Mouse (Mus musculus): ENCODE data around the gene Hoxc11. TPM values are rescaled to one million over a fixed set of nuclear protein-coding genes. Genes with fewer than 3 reads are reported as not detected.

The Hoxc11 gene
- polyA plus RNA-seq, 1 experiment: 34.6 TPM

GRCm38 (mm10) chr15:102976171-102976570 is 21.9 kb downstream of the Hoxc11 start, which contains the start of gene Hoxc9:
Gene Hoxc9, plus strand, starts transcription at chr15:102976439.
- Histone ChIP-seq H3ac (ENCODE audit: control insufficient read depth, insufficient read length, low read depth) (peak within 1 kb of the TSS; percentile 94), H3K79me2 (ENCODE audit: control insufficient read depth, insufficient read depth) (peaks cover 100% of the 10 kb centered on the region), H3K79me3 (ENCODE audit: low read depth) (peaks cover 93% of the 10 kb centered on the region), H3K4me3 (ENCODE audit: insufficient read depth, poor library complexity, severe bottlenecking) (peak within 1 kb of the TSS; percentile 52), H3K27me3 (ENCODE audit: control insufficient read depth, insufficient read depth, insufficient read length) (no peaks in the 10 kb centered on the region), H3K36me3 (ENCODE audit: control insufficient read depth, insufficient read depth) (peaks cover 12% of the 10 kb centered on the region)
- no peak for TF ChIP-seq MYOD1 (IDR thresholded peaks at IDR 0.05; ENCODE audit: control insufficient read depth, insufficient read length, low read depth)
- TF ChIP-seq USF1 (IDR thresholded peaks at IDR 0.05; ENCODE audit: low read depth): no peak
- TF ChIP-seq CEBPB (IDR thresholded peaks at IDR 0.05; ENCODE audit: low read depth): no peak
- no peak for TF ChIP-seq MAX (IDR thresholded peaks at IDR 0.05)
- TF ChIP-seq FOSL1 (IDR thresholded peaks at IDR 0.05; ENCODE audit: insufficient read depth, low read length, poor library complexity, severe bottlenecking): no peak
- TF ChIP-seq CTCF (IDR thresholded peaks at IDR 0.05; ENCODE audit: control insufficient read depth, insufficient read depth, insufficient read length): no peak
- TF ChIP-seq MYOG (IDR thresholded peaks at IDR 0.05; ENCODE audit: control insufficient read depth, extremely low read depth, insufficient read length): no peak

GRCm38 (mm10) chr15:102976631-102977422 is 22.6 kb downstream of the Hoxc11 start:
- Histone ChIP-seq H3K36me3 (ENCODE audit: control insufficient read depth, insufficient read depth) (peaks cover 12% of the 10 kb centered on the region), H3ac (ENCODE audit: control insufficient read depth, insufficient read length, low read depth) (peak overlapping the region; percentile 94)
- TF ChIP-seq FOSL1 (IDR thresholded peaks at IDR 0.05; ENCODE audit: insufficient read depth, low read length, poor library complexity, severe bottlenecking) (no peak), MAX (IDR thresholded peaks at IDR 0.05) (no peak), CTCF (IDR thresholded peaks at IDR 0.05; ENCODE audit: control insufficient read depth, insufficient read depth, insufficient read length) (no peak), MYOG (IDR thresholded peaks at IDR 0.05; ENCODE audit: control insufficient read depth, extremely low read depth, insufficient read length) (no peak), CEBPB (IDR thresholded peaks at IDR 0.05; ENCODE audit: low read depth) (no peak), USF1 (IDR thresholded peaks at IDR 0.05; ENCODE audit: low read depth) (no peak), MYOD1 (IDR thresholded peaks at IDR 0.05; ENCODE audit: control insufficient read depth, insufficient read length, low read depth) (no peak)

GRCm38 (mm10) chr15:102977423-102977974 is 23.3 kb downstream of the Hoxc11 start:
- Histone ChIP-seq H3K36me3 (ENCODE audit: control insufficient read depth, insufficient read depth) (peaks cover 7% of the 10 kb centered on the region), H3K27me3 (ENCODE audit: control insufficient read depth, insufficient read depth, insufficient read length) (no peaks in the 10 kb centered on the region), H3ac (ENCODE audit: control insufficient read depth, insufficient read length, low read depth) (peak overlapping the region; percentile 94), H3K79me2 (ENCODE audit: control insufficient read depth, insufficient read depth) (peaks cover 100% of the 10 kb centered on the region), H3K79me3 (ENCODE audit: low read depth) (peaks cover 90% of the 10 kb centered on the region), H3K4me3 (ENCODE audit: insufficient read depth, poor library complexity, severe bottlenecking) (peak overlapping the region; percentile 52)
- TF ChIP-seq MAX (IDR thresholded peaks at IDR 0.05) (peak; percentile 4), MYOD1 (IDR thresholded peaks at IDR 0.05; ENCODE audit: control insufficient read depth, insufficient read length, low read depth) (no peak)

More at GRCm38 (mm10) chr15:102976631-102977422, 22.6 kb downstream of the Hoxc11 start:
- H3K79me2 ChIP-seq (ENCODE audit: control insufficient read depth, insufficient read depth): peaks cover 100% of the 10 kb centered on the region
- peaks cover 91% of the 10 kb centered on the region for H3K79me3 ChIP-seq (ENCODE audit: low read depth)
- no peaks in the 10 kb centered on the region for H3K27me3 ChIP-seq (ENCODE audit: control insufficient read depth, insufficient read depth, insufficient read length)
- H3K4me3 ChIP-seq (ENCODE audit: insufficient read depth, poor library complexity, severe bottlenecking): peak overlapping the region; percentile 52

- Histone ChIP-seq H3K79me2 (ENCODE audit: control insufficient read depth, insufficient read depth) (peaks cover 100% of the 10 kb centered on the region), H3K79me3 (ENCODE audit: low read depth) (peaks cover 88% of the 10 kb centered on the region), H3K27me3 (ENCODE audit: control insufficient read depth, insufficient read depth, insufficient read length) (no peaks in the 10 kb centered on the region), H3ac (ENCODE audit: control insufficient read depth, insufficient read length, low read depth) (peak overlapping the region; percentile 28), H3K36me3 (ENCODE audit: control insufficient read depth, insufficient read depth) (peaks cover under 1% of the 10 kb centered on the region), H3K4me3 (ENCODE audit: insufficient read depth, poor library complexity, severe bottlenecking) (peak overlapping the region; percentile 8)
- no peak for TF ChIP-seq MYOD1 (IDR thresholded peaks at IDR 0.05; ENCODE audit: control insufficient read depth, insufficient read length, low read depth)
- TF ChIP-seq FOSL1 (IDR thresholded peaks at IDR 0.05; ENCODE audit: insufficient read depth, low read length, poor library complexity, severe bottlenecking): no peak
- TF ChIP-seq USF1 (IDR thresholded peaks at IDR 0.05; ENCODE audit: low read depth): no peak
- TF ChIP-seq MYOG (IDR thresholded peaks at IDR 0.05; ENCODE audit: control insufficient read depth, extremely low read depth, insufficient read length): no peak
- no peak for TF ChIP-seq MAX (IDR thresholded peaks at IDR 0.05)
- no peak for TF ChIP-seq CTCF (IDR thresholded peaks at IDR 0.05; ENCODE audit: control insufficient read depth, insufficient read depth, insufficient read length)
- TF ChIP-seq CEBPB (IDR thresholded peaks at IDR 0.05; ENCODE audit: low read depth): no peak
These were observed 24.6 kb downstream of the Hoxc11 start for GRCm38 (mm10) chr15:102978615-102979515.

- H3K79me2 ChIP-seq (ENCODE audit: control insufficient read depth, insufficient read depth): peaks cover 100% of the 10 kb centered on the region
- H3K27me3 ChIP-seq (ENCODE audit: control insufficient read depth, insufficient read depth, insufficient read length): no peaks in the 10 kb centered on the region
- H3K79me3 ChIP-seq (ENCODE audit: low read depth): peaks cover 77% of the 10 kb centered on the region
- TF ChIP-seq USF1 (IDR thresholded peaks at IDR 0.05; ENCODE audit: low read depth): no peak
- no peak for TF ChIP-seq MYOG (IDR thresholded peaks at IDR 0.05; ENCODE audit: control insufficient read depth, extremely low read depth, insufficient read length)
- no peak for TF ChIP-seq CEBPB (IDR thresholded peaks at IDR 0.05; ENCODE audit: low read depth)
- no peak for TF ChIP-seq MAX (IDR thresholded peaks at IDR 0.05)
- no peak for TF ChIP-seq FOSL1 (IDR thresholded peaks at IDR 0.05; ENCODE audit: insufficient read depth, low read length, poor library complexity, severe bottlenecking)
- TF ChIP-seq CTCF (IDR thresholded peaks at IDR 0.05; ENCODE audit: control insufficient read depth, insufficient read depth, insufficient read length): no peak
- TF ChIP-seq MYOD1 (IDR thresholded peaks at IDR 0.05; ENCODE audit: control insufficient read depth, insufficient read length, low read depth): no peak
- H3K36me3 ChIP-seq (ENCODE audit: control insufficient read depth, insufficient read depth): peaks cover 11% of the 10 kb centered on the region
- H3K4me3 ChIP-seq (ENCODE audit: insufficient read depth, poor library complexity, severe bottlenecking): no peak overlapping the region
- H3ac ChIP-seq (ENCODE audit: control insufficient read depth, insufficient read length, low read depth): no peak overlapping the region
These were observed 25.7 kb downstream of the Hoxc11 start for GRCm38 (mm10) chr15:102979936-102980335.
